Comparison of ENCODE assay signal across 8 mouse cellular contexts in genomic region chr11:5098035-5098735, GRCm38 (mm10). TPM values are rescaled to one million over a fixed set of nuclear protein-coding genes. Genes with fewer than 3 reads are reported as not detected.
DNase-seq lines count a peak whose midpoint lies in the region; ATAC-seq and TF ChIP-seq lines count a peak whose summit lies in the region.

No protein-coding gene starts in this region.

- peaks cover 6% of the 10 kb centered on the region for H3K4me1 ChIP-seq in brown adipose tissue, adult 24 weeks (ENCODE audit: control insufficient read depth, insufficient read depth, insufficient read length, low read length)
- peaks cover 3% of the 10 kb centered on the region; the same call in 1 of the 2 replicates for H3K4me1 ChIP-seq in forebrain, embryonic 11.5 days (replicated peaks; ENCODE audit: control insufficient read depth, insufficient read depth, low read length)
- H3K4me1 ChIP-seq in hindbrain, embryonic 15.5 days (replicated peaks): peaks cover 49% of the 10 kb centered on the region

- ATAC-seq in forebrain, embryonic 11.5 days (replicated peaks; ENCODE audit: low FRiP score): peak; percentile 15
- ATAC-seq in hindbrain, embryonic 15.5 days (ENCODE audit: low FRiP score, low read depth): no peak

- DNase-seq in gastrocnemius, adult 2 months: peak; percentile 61
- DNase-seq in gastrocnemius, adult 8-10 months (ENCODE audit: low spot score in 2 of 2): no peak
- no peak for DNase-seq in forebrain, embryonic 11.5 days (ENCODE audit: low spot score)
- peak; percentile 55 to 65 for DNase-seq in left cerebral cortex, postnatal 14 days (ENCODE audit: low spot score in 2 of 2)
- peak; percentile 36 for DNase-seq in mesoderm, embryonic 11.5 days (ENCODE audit: low read depth, low spot score)
- DNase-seq in spleen, postnatal 36 days (ENCODE audit: low spot score in 2 of 2): peak; percentile 36 to 55

- H3K4me3 ChIP-seq in gastrocnemius, adult 2 months: peak overlapping the region; percentile 100
- peak overlapping the region; percentile 78 for H3K4me3 ChIP-seq in brown adipose tissue, adult 24 weeks (ENCODE audit: insufficient read depth, low read depth, low read length)
- H3K4me3 ChIP-seq in forebrain, embryonic 11.5 days (ENCODE audit: low read depth, low read length): peak overlapping the region; percentile 100
- H3K4me3 ChIP-seq in hindbrain, embryonic 15.5 days: peak overlapping the region; percentile 95

- H3K9ac ChIP-seq in forebrain, embryonic 11.5 days (ENCODE audit: low read length): peak overlapping the region; percentile 99
- peak overlapping the region; percentile 75 for H3K9ac ChIP-seq in hindbrain, embryonic 15.5 days

- H3K4me2 ChIP-seq in forebrain, embryonic 11.5 days (ENCODE audit: low read depth, low read length, severe bottlenecking): peak overlapping the region; percentile 87
- H3K4me2 ChIP-seq in hindbrain, embryonic 15.5 days: peak overlapping the region; percentile 81

- H3K27ac ChIP-seq in gastrocnemius, adult 2 months: peak overlapping the region; percentile 99
- H3K27ac ChIP-seq in brown adipose tissue, adult 24 weeks (replicated peaks; ENCODE audit: low read depth, low read length): peak overlapping the region; percentile 84
- H3K27ac ChIP-seq in forebrain, embryonic 11.5 days (ENCODE audit: low read depth, low read length): peak overlapping the region; percentile 90
- peak overlapping the region; percentile 100 for H3K27ac ChIP-seq in hindbrain, embryonic 15.5 days (replicated peaks)

- intact Hi-C loops in gastrocnemius, adult 2 months (cut with DNase I): no loop called here
- intact Hi-C loops in left cerebral cortex, postnatal 14 days (cut with DNase I): no loop called here

- WGBS in forebrain, embryonic 11.5 days: under 1% methylated on average over 43 of the region's 44 CpGs
- under 1% methylated on average over 44 of the region's 44 CpGs for WGBS in hindbrain, embryonic 15.5 days

- no peaks in the 10 kb centered on the region for H3K27me3 ChIP-seq in forebrain, embryonic 11.5 days (ENCODE audit: control insufficient read depth, insufficient read depth, low read length)
- H3K27me3 ChIP-seq in hindbrain, embryonic 15.5 days: no peaks in the 10 kb centered on the region

- H3K36me3 ChIP-seq in forebrain, embryonic 11.5 days (ENCODE audit: control insufficient read depth, insufficient read depth, low read length): no peaks in the 10 kb centered on the region
- no peaks in the 10 kb centered on the region for H3K36me3 ChIP-seq in hindbrain, embryonic 15.5 days

- H3K9me3 ChIP-seq in forebrain, embryonic 11.5 days (ENCODE audit: control insufficient read depth, low read length): no peaks in the 10 kb centered on the region
- H3K9me3 ChIP-seq in hindbrain, embryonic 15.5 days: no peaks in the 10 kb centered on the region

- TF ChIP-seq CTCF in gastrocnemius, adult 2 months (IDR thresholded peaks at IDR 0.05): no peak

RNA-seq across cellular contexts. Expression of gene Rhbdd3, which starts 0.5 kb away (rescaled TPM):
- total RNA-seq in gastrocnemius, adult 2 months (2021): 10 to 100 TPM; 24.1 to 32.1 TPM
- 10 to 100 TPM; 33.1 to 43.7 (median 34.2) TPM for total RNA-seq in gastrocnemius, adult 8-10 months (2022)
- 14.4 and 18.4 TPM in 2 replicates for polyA plus RNA-seq in brown adipose tissue, adult 24 weeks (2012; ENCODE audit: insufficient read depth, insufficient read length, missing spikeins)
- 26.5 and 34.4 TPM in 2 replicates for polyA plus RNA-seq in forebrain, embryonic 11.5 days (2014; fragmentation: Nextera tagmentation; extraction: Ambion mirVana)
- polyA plus RNA-seq in hindbrain, embryonic 15.5 days (2015; fragmentation: Nextera tagmentation; extraction: Ambion mirVana): 44.3 and 44.4 TPM in 2 replicates
- total RNA-seq in left cerebral cortex, postnatal 14 days (2021): 10 to 100 TPM; 21.7 to 24.6 TPM

RNA-seq across cellular contexts. Expression of gene Ewsr1, which starts 0.9 kb away (rescaled TPM):
- total RNA-seq in gastrocnemius, adult 2 months (2021): 10 to 100 TPM; 79.3 to 86.5 TPM
- total RNA-seq in gastrocnemius, adult 8-10 months (2022): 10 to 100 TPM; 55.1 to 68.1 (median 64.3) TPM
- polyA plus RNA-seq in brown adipose tissue, adult 24 weeks (2012; ENCODE audit: insufficient read depth, insufficient read length, missing spikeins): 121 and 140 TPM in 2 replicates
- polyA plus RNA-seq in forebrain, embryonic 11.5 days (2014; fragmentation: Nextera tagmentation; extraction: Ambion mirVana): 509 and 539 TPM in 2 replicates
- 564 and 566 TPM in 2 replicates for polyA plus RNA-seq in hindbrain, embryonic 15.5 days (2015; fragmentation: Nextera tagmentation; extraction: Ambion mirVana)
- total RNA-seq in left cerebral cortex, postnatal 14 days (2021): 100 to 1,000 TPM; 288 to 295 TPM

RNA-seq across cellular contexts. Expression of gene Gas2l1, which starts 33.1 kb away (rescaled TPM):
- total RNA-seq in gastrocnemius, adult 2 months (2021): 1 to 10 TPM; 3.6 to 5.0 TPM
- 1 to 10 TPM; 2.4 to 3.8 (median 3.1) TPM for total RNA-seq in gastrocnemius, adult 8-10 months (2022)
- 17.7 and 20.5 TPM in 2 replicates for polyA plus RNA-seq in brown adipose tissue, adult 24 weeks (2012; ENCODE audit: insufficient read depth, insufficient read length, missing spikeins)
- 36.3 and 39.7 TPM in 2 replicates for polyA plus RNA-seq in forebrain, embryonic 11.5 days (2014; fragmentation: Nextera tagmentation; extraction: Ambion mirVana)
- polyA plus RNA-seq in hindbrain, embryonic 15.5 days (2015; fragmentation: Nextera tagmentation; extraction: Ambion mirVana): 27.0 and 32.2 TPM in 2 replicates
- 10 to 100 TPM; 60.9 to 70.2 TPM for total RNA-seq in left cerebral cortex, postnatal 14 days (2021)

RNA-seq across cellular contexts. Expression of gene Rasl10a, which starts 40.3 kb away (rescaled TPM):
- total RNA-seq in gastrocnemius, adult 2 months (2021): not detected
- total RNA-seq in gastrocnemius, adult 8-10 months (2022): not detected
- polyA plus RNA-seq in brown adipose tissue, adult 24 weeks (2012; ENCODE audit: insufficient read depth, insufficient read length, missing spikeins): 0.95 and 3.4 TPM in 2 replicates
- 0.23 and 0.99 TPM in 2 replicates for polyA plus RNA-seq in forebrain, embryonic 11.5 days (2014; fragmentation: Nextera tagmentation; extraction: Ambion mirVana)
- polyA plus RNA-seq in hindbrain, embryonic 15.5 days (2015; fragmentation: Nextera tagmentation; extraction: Ambion mirVana): 1.1 and 1.6 TPM in 2 replicates
- total RNA-seq in left cerebral cortex, postnatal 14 days (2021): 10 to 100 TPM; 61.7 to 63.2 TPM

RNA-seq across cellular contexts. Expression of gene Emid1, which starts 53.9 kb away (rescaled TPM):
- total RNA-seq in gastrocnemius, adult 2 months (2021): 10 to 100 TPM in 1 of 2 experiments, 1 to 10 TPM in 1; 5.4 to 10.9 TPM
- total RNA-seq in gastrocnemius, adult 8-10 months (2022): 1 to 10 TPM; 5.5 to 9.6 (median 8.4) TPM
- 0.92 TPM in 1 of 2 replicates, not detected in the other for polyA plus RNA-seq in brown adipose tissue, adult 24 weeks (2012; ENCODE audit: insufficient read depth, insufficient read length, missing spikeins)
- polyA plus RNA-seq in forebrain, embryonic 11.5 days (2014; fragmentation: Nextera tagmentation; extraction: Ambion mirVana): 22.2 TPM in 2 replicates
- polyA plus RNA-seq in hindbrain, embryonic 15.5 days (2015; fragmentation: Nextera tagmentation; extraction: Ambion mirVana): 16.0 and 17.1 TPM in 2 replicates
- total RNA-seq in left cerebral cortex, postnatal 14 days (2021): 10 to 100 TPM; 27.6 to 32.5 TPM

Comparison
In these comparisons a context has a peak if more than half of its experiments do, and no peak if none do; other contexts are left out.
1. DNase-seq: peak in gastrocnemius, adult 2 months (single experiment), left cerebral cortex, postnatal 14 days (2 of 2), mesoderm, embryonic 11.5 days (single experiment) and spleen, postnatal 36 days (2 of 2); none in gastrocnemius, adult 8-10 months (0 of 2) and forebrain, embryonic 11.5 days (single experiment).
2. RNA of gene Gas2l1, which starts 33.1 kb away (total RNA-seq): 60.9 to 70.2 TPM in left cerebral cortex, postnatal 14 days; 3.6 to 5.0 TPM in gastrocnemius, adult 2 months and 2.4 to 3.8 TPM in gastrocnemius, adult 8-10 months; every median in the first group is over 10 times any median in the second.
3. Peak in every context shown above with its lines, with median percentiles within 50 percentile points of each other: H3K27ac ChIP-seq and H3K4me3 ChIP-seq.